Mouse (Mus musculus): Measurements from ENCODE around the gene Usp17lc. TPM values are rescaled to one million over a fixed set of nuclear protein-coding genes. Genes with fewer than 3 reads are reported as not detected.

Usp17lc gene
- polyA plus RNA-seq, 1 experiment from 2014 or later: not detected

Small RNA genes within 50 kb of the gene (microRNA-seq; reads per million reads assigned to microRNA genes)
- gene Gm25774: not detected

Other genes starting within 250 kb of the Usp17lc start
- gene Olfr591, start 236.7 kb upstream of the Usp17lc start, polyA plus RNA-seq (2015; fragmentation: Nextera tagmentation; extraction: Ambion mirVana): not detected in 2 replicates
- not detected in 2 replicates for gene Olfr592, start 230.3 kb upstream of the Usp17lc start, polyA plus RNA-seq (2015; fragmentation: Nextera tagmentation; extraction: Ambion mirVana)
- gene Olfr593, start 203.2 kb upstream of the Usp17lc start, polyA plus RNA-seq (2015; fragmentation: Nextera tagmentation; extraction: Ambion mirVana): not detected in 2 replicates
- not detected in 2 replicates for gene Olfr594, start 198.1 kb upstream of the Usp17lc start, polyA plus RNA-seq (2015; fragmentation: Nextera tagmentation; extraction: Ambion mirVana)
- gene Usp17ld, start 162.6 kb upstream of the Usp17lc start, polyA plus RNA-seq (2015; fragmentation: Nextera tagmentation; extraction: Ambion mirVana): not detected in 2 replicates
- not detected in 2 replicates for gene Olfr596, start 109.4 kb upstream of the Usp17lc start, polyA plus RNA-seq (2015; fragmentation: Nextera tagmentation; extraction: Ambion mirVana)
- not detected in 2 replicates for gene Olfr597, start 98.8 kb upstream of the Usp17lc start, polyA plus RNA-seq (2015; fragmentation: Nextera tagmentation; extraction: Ambion mirVana)
- not detected in 2 replicates for gene Olfr598, start 91.5 kb upstream of the Usp17lc start, polyA plus RNA-seq (2015; fragmentation: Nextera tagmentation; extraction: Ambion mirVana)
- not detected in 2 replicates for gene Olfr599, start 79.2 kb upstream of the Usp17lc start, polyA plus RNA-seq (2015; fragmentation: Nextera tagmentation; extraction: Ambion mirVana)
- gene Olfr600, start 65.4 kb upstream of the Usp17lc start, polyA plus RNA-seq (2015; fragmentation: Nextera tagmentation; extraction: Ambion mirVana): not detected in 2 replicates
- not detected in 2 replicates for gene Olfr601, start 52.4 kb upstream of the Usp17lc start, polyA plus RNA-seq (2015; fragmentation: Nextera tagmentation; extraction: Ambion mirVana)
- not detected in 2 replicates for gene Olfr603, start 28.9 kb upstream of the Usp17lc start, polyA plus RNA-seq (2015; fragmentation: Nextera tagmentation; extraction: Ambion mirVana)
- not detected in 2 replicates for gene Olfr605, start 30.4 kb downstream of the Usp17lc start, polyA plus RNA-seq (2015; fragmentation: Nextera tagmentation; extraction: Ambion mirVana)
- not detected in 2 replicates for gene Olfr606, start 34.0 kb downstream of the Usp17lc start, polyA plus RNA-seq (2015; fragmentation: Nextera tagmentation; extraction: Ambion mirVana)
- gene Olfr607, start 49.1 kb downstream of the Usp17lc start, polyA plus RNA-seq (2015; fragmentation: Nextera tagmentation; extraction: Ambion mirVana): not detected in 2 replicates
- not detected in 2 replicates for gene Olfr608, start 54.8 kb downstream of the Usp17lc start, polyA plus RNA-seq (2015; fragmentation: Nextera tagmentation; extraction: Ambion mirVana)
- not detected in 2 replicates for gene Olfr609, start 83.0 kb downstream of the Usp17lc start, polyA plus RNA-seq (2015; fragmentation: Nextera tagmentation; extraction: Ambion mirVana)
- gene Olfr610, start 97.0 kb downstream of the Usp17lc start, polyA plus RNA-seq (2015; fragmentation: Nextera tagmentation; extraction: Ambion mirVana): not detected in 2 replicates
- not detected in 2 replicates for gene Olfr611, start 105.8 kb downstream of the Usp17lc start, polyA plus RNA-seq (2015; fragmentation: Nextera tagmentation; extraction: Ambion mirVana)
- gene Olfr612, start 127.6 kb downstream of the Usp17lc start, polyA plus RNA-seq (2015; fragmentation: Nextera tagmentation; extraction: Ambion mirVana): not detected in 2 replicates
- gene Olfr613, start 133.0 kb downstream of the Usp17lc start, polyA plus RNA-seq (2015; fragmentation: Nextera tagmentation; extraction: Ambion mirVana): not detected in 2 replicates
- gene Olfr615, start 141.0 kb downstream of the Usp17lc start, polyA plus RNA-seq (2015; fragmentation: Nextera tagmentation; extraction: Ambion mirVana): not detected in 2 replicates
- not detected in 2 replicates for gene Olfr616, start 154.1 kb downstream of the Usp17lc start, polyA plus RNA-seq (2015; fragmentation: Nextera tagmentation; extraction: Ambion mirVana)
- not detected in 2 replicates for gene Olfr617, start 158.0 kb downstream of the Usp17lc start, polyA plus RNA-seq (2015; fragmentation: Nextera tagmentation; extraction: Ambion mirVana)
- gene Olfr618, start 175.0 kb downstream of the Usp17lc start, polyA plus RNA-seq (2015; fragmentation: Nextera tagmentation; extraction: Ambion mirVana): not detected in 2 replicates
- not detected in 2 replicates for gene Olfr619, start 185.5 kb downstream of the Usp17lc start, polyA plus RNA-seq (2015; fragmentation: Nextera tagmentation; extraction: Ambion mirVana)
- not detected in 2 replicates for gene Olfr620, start 197.5 kb downstream of the Usp17lc start, polyA plus RNA-seq (2015; fragmentation: Nextera tagmentation; extraction: Ambion mirVana)
- not detected in 2 replicates for gene Olfr622, start 227.6 kb downstream of the Usp17lc start, polyA plus RNA-seq (2015; fragmentation: Nextera tagmentation; extraction: Ambion mirVana)
- not detected in 2 replicates for gene Olfr623, start 248.6 kb downstream of the Usp17lc start, polyA plus RNA-seq (2015; fragmentation: Nextera tagmentation; extraction: Ambion mirVana)